Mouse (Mus musculus) layer of hippocampus, postnatal 10 days (tissue): ENCODE results near the gene Ccdc8. TPM values are rescaled to one million over a fixed set of nuclear protein-coding genes. Genes with fewer than 3 reads are reported as not detected.

Source experiments
- DNase-seq, 2 experiments: peaks; one replicate each; pipeline ENCODE4 v3.0.0; 2021; ENCODE audit warnings: low spot score in 2 of 2
- total RNA-seq, 2 experiments: library from RNA; stranded (reverse); gene quantifications; 2 replicates each; pipeline ENCODE4 v1.2.3; 2021

Gene Ccdc8
- total RNA-seq, 2 experiments from 2014 or later: 3.7 to 4.4 TPM

DNA sequence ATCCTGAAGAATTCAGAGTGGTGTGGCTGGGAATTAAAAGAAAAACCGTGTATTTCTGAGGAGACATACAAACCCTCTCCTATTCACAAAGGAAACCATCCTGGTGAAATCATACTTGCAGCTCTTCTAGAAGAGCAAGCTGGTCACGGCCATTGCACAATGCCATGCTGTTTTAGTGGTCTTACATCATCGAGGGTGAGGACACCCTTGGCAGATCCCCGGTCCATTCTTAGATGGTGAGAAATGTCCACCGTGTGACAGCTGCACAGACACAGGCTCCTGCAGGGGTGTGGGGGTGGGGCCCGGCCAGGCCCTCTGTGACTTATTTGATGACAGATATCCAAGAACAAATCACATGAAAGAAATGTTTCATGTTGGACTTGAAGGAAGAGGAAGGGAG lies 18.5 kb upstream of the Ccdc8 start:
- no peak for DNase-seq

DNA sequence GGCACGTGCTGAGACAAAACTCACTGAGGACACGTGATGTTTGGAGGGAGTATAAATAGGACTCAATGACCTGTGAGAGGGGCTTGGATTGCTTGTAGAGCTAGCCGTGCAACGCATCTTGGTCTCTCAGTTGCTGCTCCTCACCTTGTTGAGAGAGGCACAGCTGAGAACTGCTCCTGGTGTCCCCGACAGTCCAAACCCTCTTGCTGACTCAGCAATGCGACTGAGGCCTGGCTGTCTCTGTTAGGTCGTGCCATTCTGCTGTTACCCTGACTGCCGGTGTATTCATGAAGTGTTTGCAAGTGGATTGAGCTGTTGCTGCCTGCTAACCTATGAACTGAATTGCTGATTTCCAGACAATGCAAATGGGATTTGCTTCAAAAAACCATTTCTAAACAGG lies 16.2 kb upstream of the Ccdc8 start:
- no peak for DNase-seq

DNA sequence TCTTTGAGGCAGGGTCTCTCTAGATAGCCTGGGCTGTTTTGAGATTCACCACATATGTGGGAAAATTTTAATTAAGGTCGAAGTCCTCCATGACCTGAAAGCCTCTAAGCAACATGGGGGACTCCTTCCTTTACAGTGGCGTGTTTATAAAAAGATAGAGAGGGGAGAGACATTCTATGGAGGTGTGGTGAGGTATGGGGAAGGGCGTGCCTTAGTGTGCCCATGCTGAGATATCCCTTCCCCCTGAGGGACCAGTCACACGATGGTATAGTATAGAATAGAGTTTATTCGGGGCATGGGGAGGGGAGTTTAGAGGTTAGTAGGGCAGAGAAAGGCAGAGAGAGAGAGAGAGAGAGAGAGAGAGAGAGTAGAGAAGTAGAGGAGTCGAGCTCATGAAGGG lies 14.3 kb upstream of the Ccdc8 start:
- no peak for DNase-seq

DNA sequence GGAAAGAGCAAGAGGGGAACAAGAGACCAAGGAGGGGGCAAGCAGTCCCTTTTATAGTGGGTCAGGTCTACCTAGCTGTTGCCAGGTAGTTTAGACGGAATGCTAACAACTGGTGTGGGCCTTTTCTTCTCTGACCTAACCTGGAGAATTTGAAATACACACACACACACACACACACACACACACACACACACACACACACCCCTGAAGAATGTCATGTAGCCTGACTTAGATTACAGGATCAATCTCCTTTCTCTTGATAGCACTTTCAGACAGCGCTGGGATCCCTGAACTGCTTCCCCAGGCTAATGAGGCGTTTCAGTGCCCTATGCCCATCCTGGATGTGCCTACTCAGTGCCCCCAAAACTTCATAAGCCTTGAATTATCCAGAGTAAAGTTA lies 13.9 kb upstream of the Ccdc8 start:
- no peak for DNase-seq

DNA sequence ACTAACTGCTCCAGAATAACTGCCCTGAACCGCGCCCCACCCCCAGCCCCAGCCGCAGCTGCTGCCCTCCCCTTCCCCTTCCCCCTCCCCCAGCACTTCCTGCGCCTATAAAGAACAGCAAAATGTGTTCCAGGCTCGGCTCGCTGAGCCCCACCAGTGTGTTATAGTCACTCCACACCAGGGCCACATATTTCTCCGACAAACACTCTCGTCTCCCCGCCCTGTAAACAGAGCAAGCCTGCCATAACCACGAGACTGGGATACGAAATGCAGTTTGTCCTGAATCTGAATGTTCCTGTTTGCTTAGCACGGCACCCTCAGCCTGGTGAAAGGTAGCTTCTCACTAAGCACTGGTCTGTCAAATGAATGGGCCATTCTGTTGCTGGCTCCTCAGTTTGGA lies 12.2 kb upstream of the Ccdc8 start:
- DNase-seq: no peak

DNA sequence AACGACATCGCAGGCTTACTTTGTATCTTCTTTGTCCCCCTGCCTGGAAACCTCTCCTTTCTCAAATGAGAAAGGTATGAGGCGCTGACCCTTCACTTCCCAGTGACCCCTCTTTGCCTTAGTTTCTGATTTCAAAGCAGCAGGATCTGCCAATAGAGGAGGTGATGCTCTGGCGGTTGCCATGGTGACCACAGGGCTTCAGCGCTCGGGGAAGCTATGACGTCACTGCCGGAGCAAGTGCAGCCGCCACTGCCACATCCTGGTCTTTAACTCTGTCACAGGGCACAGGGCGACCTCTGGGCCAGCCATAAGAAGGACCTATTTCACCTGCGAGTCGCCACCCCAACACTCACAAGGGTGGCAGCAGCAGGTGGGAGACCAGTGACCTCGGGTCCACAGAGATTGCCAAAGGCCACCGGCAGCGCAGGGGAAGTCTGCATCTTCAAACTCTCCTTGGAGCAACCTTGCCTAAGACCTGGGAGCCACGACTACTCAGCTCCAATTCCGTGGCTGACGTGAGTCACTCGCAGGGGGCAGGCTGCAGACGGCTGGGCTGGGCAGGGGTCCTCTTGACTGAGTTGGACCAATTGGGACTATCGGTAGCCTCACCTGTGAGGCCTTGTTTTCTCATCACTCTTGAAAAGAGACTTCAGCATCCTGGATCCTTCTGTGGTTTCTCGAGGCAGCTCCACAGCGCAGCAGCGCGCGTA lies 9.5 kb upstream of the Ccdc8 start, which contains the start of gene Gm42372:
Gene Gm42372, plus strand, starts transcription at position 228 of the 710 bp plus-strand sequence.
- peak; percentile 78 to 83 for DNase-seq

DNA sequence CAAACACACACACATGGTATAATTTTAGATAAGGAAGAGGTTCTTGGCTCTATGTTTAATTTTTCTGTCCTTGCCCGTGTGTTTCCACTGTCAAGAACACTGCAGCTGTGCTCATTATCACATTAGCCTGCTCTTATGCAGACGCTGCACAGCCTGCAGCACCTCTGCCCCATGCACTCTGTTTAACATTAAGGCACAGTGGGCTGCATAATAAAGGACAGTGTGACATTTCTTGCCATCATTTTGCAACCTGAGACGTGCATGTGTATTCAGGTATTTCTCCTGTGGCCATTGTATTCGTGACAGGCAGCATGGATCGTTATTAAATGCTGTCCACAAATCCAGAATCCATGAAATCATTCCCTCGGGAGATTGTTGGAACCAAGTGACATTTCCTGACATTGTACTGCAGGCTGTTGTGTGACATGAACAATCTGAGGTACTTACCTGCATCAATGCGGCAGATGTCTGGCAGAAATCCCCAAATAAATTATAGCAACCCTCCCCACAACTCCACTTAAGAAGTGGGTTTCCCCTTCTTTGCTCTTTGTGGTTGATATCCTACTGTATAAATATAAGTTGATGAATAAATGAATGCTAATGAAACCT lies 4.9 kb upstream of the Ccdc8 start:
- no peak for DNase-seq

DNA sequence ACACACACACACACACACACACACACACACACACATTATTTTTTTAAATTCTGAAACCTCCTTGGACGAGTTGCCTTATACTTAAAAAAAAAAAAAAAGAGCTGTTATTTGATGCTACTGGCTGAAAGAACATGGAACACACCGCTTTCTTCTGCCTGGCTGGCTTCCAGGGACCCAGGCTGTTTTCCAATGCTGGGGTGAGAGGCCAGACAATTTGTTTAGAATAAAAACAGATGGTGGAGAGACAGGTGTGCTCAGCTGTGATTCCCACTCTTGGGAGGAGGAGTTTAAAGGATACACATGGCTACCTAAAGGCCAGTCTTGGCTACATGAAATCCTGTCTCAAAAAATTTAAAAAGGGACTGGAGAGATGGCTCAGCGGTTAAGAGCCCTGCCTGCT lies 4.1 kb upstream of the Ccdc8 start:
- DNase-seq: peak in 1 of 2 experiments; percentile 25

DNA sequence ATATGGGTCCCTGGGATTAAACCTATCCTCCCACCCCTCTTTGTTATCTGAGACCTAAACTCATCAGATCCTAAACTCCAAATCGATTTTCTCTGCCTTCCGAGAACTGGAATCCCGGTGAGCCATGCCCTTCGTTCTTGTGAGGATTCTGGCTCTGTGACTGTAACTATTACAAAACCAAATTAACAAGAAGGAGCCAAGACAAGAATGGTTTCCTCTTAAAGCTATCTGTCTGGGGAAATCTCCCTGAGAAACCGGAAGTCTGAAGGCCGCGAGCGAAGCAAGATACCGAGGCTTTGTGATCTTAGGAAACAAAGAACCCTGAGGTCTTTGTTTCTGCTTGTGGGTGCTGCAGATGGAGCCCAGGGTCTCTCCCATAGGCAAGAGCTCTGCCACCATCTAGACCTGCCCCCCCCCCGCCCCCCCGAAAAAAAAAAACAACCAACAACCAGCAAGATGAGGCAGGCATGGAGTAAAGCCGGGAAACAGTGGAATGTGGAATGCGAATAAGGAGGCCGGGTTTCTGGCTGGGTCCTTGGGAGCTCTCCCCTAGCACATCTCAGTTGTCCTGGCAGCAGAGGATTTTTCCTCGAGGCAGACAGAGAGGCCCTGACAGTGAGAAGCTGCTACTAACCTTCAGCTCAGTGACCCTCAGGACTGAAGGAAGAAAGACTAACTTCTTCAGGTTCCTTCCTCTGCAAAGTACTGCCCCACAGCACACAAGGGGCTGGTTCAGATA lies 2.3 kb upstream of the Ccdc8 start:
- DNase-seq: peak in 1 of 2 experiments; percentile 15

DNA sequence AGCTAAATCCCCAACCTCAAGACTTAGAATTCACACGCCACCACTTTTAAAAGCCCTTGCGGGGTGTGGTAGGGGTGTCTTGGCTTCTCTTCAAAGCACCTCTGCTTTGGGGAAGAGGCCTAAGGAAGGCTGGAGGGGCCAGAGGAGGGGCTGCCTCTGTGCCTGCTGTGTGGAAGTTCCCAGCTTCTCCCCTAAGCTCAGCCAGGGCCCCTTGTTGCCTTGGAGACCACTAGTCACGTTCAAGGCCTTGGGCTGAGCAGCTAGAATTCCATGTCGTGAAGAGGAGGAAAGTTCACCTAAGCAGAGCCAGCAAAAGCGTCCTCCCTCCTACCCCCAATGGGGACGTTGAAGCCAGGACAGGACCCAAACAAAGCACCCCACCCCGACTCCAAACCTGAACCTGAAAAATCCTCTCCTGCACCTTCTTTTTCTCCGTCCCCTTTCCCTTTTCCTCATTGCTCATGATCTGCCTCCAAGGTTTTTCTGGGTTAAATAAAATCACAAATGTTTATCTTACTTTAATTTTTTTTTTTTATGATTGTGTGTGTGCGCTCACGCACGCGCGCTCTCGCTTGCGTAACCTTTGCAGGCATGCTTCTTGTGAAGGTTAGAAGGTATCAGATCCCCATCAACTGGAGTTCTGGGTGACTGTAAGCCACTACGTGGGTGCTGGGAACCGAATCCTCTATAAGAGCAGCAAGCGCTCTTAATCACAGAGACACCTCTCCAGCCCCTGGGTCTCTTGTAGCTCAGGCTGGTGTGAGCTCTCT lies 642 bp upstream of the Ccdc8 start:
- DNase-seq: peak in 1 of 2 experiments; percentile 13

DNA sequence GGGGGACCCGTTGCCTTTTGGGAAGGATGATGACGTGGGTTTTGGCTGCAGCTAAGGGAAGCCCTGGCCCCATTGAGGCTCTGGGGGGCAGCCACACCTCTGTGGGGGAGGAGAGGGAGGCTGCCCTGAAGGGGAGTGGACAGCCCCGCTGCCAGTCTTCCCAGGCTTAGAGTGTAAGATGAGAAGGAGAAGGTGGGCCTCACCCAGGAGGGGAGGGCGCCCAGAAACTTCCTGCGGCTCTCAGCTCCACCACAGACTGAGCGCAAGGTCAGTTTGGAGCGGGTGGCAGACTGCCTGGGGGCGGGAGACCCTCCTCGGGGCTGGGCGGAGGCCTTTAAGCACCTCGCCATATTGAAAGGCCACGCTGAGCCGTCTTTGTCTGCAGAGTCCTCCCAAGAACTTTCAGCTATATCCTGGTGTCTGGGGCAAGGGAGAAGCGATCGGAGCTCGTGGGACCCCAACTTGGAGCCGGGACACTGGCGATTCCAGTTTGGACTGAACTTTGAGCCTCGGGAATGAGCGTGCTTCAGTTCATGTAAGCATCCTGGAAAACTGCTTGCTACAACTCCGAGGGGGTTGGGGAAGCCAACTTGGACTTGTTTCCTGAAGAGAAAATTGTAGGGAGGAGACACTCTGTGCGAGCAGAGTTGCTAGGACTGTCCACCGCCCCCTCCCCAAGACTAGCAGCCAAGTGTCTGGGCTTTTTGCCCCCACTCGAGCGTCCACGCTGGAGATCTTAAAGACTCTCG lies 1.3 kb downstream of the Ccdc8 start:
- DNase-seq: peak in 1 of 2 experiments; percentile 67

DNA sequence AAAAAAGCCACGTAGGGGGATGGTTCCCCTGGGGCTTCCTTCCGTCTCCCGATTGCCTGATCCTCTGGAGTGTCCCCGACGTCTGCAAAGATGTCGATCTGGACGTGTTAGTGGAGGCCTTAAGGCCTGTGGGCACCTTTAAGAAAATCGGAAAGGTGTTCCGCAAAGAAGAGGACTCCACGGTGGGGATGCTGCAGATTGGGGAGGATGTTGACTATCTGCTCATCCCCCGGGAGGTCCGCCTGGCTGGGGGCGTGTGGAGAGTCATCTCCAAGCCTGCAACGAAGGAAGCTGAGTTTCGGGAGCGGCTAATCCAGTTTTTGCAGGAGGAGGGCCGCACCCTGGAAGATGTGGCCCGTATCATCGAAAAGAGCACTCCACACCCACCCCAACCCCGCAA lies 1.9 kb downstream of the Ccdc8 start:
- no peak for DNase-seq

DNA sequence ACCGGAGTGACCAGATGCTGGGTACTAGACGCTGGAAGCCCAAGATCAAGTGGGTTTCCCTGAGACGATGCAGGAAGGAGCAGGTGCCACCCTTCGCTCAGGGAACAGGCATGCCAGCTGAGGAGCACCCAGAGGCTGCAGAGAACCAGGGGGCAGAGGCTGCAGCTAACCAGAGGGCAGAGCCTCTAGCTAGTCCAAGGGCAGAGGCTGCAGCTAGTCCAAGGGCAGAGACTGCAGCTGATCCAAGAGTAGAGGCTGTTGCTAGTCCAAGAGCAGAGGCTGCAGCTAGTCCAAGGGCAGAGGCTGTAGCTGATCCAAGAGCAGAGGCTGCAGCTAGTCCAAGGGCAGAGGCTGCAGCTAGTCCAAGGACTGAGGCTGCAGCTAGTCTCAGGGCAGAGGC lies 2.8 kb downstream of the Ccdc8 start:
- no peak for DNase-seq

DNA sequence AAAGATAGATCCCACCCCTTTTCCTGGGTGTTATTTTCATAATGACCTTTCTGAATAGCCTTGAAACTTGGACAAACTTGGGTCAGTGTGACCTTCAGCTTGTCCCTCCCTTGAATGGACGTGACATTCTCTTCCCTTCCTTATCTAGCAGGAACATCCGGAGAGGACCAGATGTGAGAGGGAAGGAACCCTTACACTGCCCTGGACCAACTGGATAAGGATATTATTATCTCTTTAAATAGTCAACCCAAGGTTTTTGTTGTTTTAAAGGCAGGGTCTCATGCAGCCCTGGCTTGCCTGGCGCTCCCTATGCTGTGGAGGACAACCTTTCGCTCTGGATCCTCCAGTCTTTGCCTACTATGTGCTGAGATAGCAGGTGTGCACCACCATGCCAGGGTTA lies 6.7 kb downstream of the Ccdc8 start:
- no peak for DNase-seq

DNA sequence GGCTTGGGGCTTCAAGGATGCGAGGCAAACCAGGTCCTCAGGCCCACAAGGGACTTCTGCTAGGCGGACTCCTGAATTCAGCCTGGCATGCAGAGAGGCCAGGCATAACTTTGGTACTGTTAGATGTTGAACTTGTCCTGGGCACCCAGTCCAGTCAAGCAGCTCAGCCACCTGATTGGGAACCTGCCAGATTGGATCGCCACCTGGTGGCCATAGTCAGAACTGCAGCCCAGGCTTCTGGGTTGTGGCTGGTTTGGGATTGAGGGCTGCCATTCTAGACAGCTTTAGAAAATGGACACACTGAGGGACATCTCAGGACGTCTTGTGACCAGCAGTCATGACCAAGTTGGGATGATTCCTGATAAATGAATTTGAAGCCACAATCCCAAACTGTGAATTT lies 7.1 kb downstream of the Ccdc8 start:
- peak; percentile 95 to 96 for DNase-seq

DNA sequence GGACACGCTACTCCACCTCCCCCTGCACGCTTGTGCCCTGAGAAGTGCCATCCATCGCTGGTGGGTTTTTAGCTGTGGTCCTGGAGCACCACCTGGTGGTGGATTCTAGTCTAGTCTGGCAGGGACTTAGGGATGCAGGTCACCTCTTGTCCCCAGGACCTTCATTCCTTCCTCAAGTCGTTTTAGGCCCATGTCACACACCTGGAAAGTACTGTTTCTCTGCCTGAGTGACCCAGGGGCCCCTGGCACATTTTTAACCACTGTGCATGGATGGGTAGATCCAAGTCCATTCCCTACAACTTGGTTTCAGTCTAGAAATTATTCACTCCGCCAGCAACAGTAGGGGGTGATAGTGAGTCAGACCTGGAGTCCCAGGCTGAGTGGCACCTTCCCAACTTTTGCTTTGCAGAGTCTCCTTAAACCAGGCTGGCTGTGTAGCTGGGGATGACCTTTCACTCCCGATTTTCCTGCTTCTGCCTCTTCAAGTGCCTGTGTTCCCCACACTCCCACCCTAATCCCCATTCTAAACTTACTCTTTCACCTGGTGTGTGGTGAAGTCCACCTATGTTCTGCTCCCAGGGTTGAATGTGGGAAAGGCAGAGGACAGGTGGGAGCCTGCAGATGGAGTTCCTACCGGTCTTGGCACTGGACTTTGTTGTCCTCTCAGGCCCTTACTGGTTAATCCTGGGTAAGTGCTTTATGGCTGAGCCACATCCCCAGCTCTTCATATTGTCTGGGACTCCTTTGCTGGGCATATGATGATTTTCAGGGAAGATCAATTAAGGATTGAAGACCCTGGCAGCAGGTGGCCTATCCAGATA lies 10.1 kb downstream of the Ccdc8 start:
- DNase-seq: peak; percentile 88 to 91

DNA sequence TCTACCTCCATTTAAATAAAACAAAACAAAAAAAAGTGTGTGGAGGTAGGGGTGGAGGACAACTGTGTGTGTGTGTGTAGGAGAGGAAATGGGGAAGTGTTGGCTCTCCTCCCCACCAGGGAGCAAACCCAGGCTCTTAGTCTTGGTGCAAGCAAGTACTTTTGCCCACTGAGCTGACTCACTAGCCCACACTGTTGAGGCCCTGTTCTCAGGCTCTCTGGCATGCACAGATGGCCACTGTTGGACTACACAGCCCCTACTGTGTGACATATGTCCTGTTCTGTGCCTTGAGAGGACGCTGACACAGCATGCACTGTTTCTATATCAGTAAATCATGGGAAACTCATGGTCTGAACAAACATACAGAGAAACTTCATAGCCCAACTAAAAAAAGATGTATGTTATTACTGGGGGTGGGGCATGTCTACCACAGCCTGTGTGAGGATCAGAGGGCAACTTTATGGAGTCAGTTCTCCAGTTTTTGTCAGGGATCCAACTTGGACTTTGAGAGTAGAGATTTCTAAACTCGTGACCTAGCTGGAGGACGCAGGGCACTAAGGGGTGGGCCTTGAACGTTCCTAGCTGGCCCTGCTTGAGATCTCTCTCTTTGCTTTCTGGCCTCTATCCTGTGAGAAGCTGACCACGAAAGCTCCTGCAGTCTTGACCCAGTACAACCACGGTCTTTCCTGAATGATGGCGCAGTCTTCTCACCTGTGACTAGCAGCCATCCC lies 10.9 kb downstream of the Ccdc8 start:
- DNase-seq: no peak

DNA sequence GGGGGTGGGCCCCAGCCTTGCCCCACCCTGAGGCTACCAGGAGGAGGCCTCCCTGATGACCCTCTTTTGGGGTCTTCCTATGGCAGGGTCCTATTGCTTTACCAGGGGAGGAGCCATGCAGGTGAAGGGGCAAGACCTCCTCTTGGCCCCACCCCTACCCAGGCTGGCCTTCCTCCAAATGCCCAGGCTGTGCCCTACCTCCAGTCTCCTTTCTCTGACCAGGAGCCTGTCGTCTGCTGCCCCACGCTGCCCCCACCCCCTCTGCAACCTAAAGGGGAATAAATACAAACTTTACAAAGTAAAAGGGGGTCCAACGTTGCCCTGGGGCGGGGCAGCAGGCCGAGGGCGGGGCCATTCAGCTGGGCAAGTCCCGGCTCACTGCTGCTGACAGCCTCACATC lies 12.2 kb downstream of the Ccdc8 start:
- DNase-seq: no peak

DNA sequence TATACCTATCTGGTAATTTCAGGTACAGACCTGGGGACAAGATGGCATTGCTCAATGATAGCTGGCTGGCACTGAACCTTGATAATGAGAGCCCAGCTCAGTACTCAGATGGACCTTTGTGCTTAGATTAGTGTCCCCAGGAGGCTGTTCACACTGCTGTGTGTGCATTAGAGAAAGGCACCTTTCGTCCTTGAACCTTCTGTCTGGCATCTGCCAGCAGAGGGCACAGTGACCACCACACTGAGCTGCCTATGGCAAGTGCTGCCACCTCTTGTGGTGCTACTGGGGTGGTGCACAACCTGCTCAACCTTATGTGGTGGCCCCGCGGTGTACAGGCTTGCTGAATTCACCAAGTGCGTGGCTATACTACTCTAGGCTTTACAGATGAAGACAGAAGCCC lies 14.8 kb downstream of the Ccdc8 start:
- no peak for DNase-seq
